Mouse (Mus musculus) liver, embryonic 14.5 days (tissue): Measurements from ENCODE around the gene Xirp1. TPM values are rescaled to one million over a fixed set of nuclear protein-coding genes. Genes with fewer than 3 reads are reported as not detected.

ENCODE experiments used
- ATAC-seq: fragments of 200-750 bp; cut with Nextera tagmentation; 2 replicates; pipeline ENCODE4 v1.8.0; 2017; ENCODE audit warnings: moderate number of reproducible peaks, mild to moderate bottlenecking, moderate library complexity; ENCODE audit not compliant: insufficient read depth
- DNase-seq, 3 experiments: peaks; one replicate each; pipeline ENCODE4 v3.0.0-alpha.2; 2012 to 2013; ENCODE audit warnings: low read depth in 3 of 3, low spot score in 3 of 3
- H3K27ac ChIP-seq: fragments of 300-500 bp; sonication (generic); 2 replicates; pipeline ENCODE4 v1.5.1; 2014; ENCODE audit warnings: moderate library complexity, mild to moderate bottlenecking, control low read depth, inconsistent platforms
- H3K27me3 ChIP-seq: fragments of 300-500 bp; sonication (generic); 2 replicates; pipeline ENCODE4 v1.6.1; 2014; ENCODE audit warnings: mild to moderate bottlenecking, low read length, moderate library complexity; ENCODE audit not compliant: control insufficient read depth, insufficient read depth
- H3K36me3 ChIP-seq: fragments of 300-500 bp; sonication (generic); replicated peaks from 2 replicates; pipeline ENCODE4 v1.6.1; 2014; ENCODE audit warnings: low read depth; ENCODE audit not compliant: control insufficient read depth, insufficient read depth
- H3K4me1 ChIP-seq, 2 experiments: fragments of 200-500 bp in 1 of 2; fragments of 300-500 bp in 1 of 2; sonication (generic) in 1 of 2; replicated peaks; 2 replicates each; pipeline ENCODE4 v1.6.1; 2012 to 2014; ENCODE audit warnings: antibody characterized with exemption in 1 of 2, inconsistent platforms in 1 of 2, low read length in 1 of 2; ENCODE audit not compliant: control insufficient read depth in 2 of 2, insufficient read depth in 2 of 2
- H3K4me2 ChIP-seq: fragments of 300-500 bp; sonication (generic); 2 replicates; pipeline ENCODE4 v1.6.1; 2014; ENCODE audit warnings: low read depth, mild to moderate bottlenecking, control low read depth, moderate library complexity
- H3K4me3 ChIP-seq, 2 experiments: fragments of 200-500 bp in 1 of 2; fragments of 300-500 bp in 1 of 2; sonication (generic) in 1 of 2; 2 replicates each; pipeline ENCODE4 v1.5.1; 2012 to 2014; ENCODE audit warnings: low read depth in 2 of 2, low read length in 2 of 2, mild to moderate bottlenecking in 2 of 2, control low read depth in 1 of 2, inconsistent platforms in 1 of 2, moderate library complexity in 1 of 2; ENCODE audit not compliant: insufficient read depth in 1 of 2
- H3K9ac ChIP-seq: fragments of 300-500 bp; sonication (generic); replicated peaks from 2 replicates; pipeline ENCODE4 v1.6.1; 2014; ENCODE audit warnings: mild to moderate bottlenecking, control low read depth, moderate library complexity
- H3K9me3 ChIP-seq: fragments of 300-500 bp; sonication (generic); 2 replicates; pipeline ENCODE4 v1.6.1; 2016; ENCODE audit warnings: low read length, mixed read lengths; ENCODE audit not compliant: control insufficient read depth
- CTCF ChIP-seq: IDR thresholded peaks from 2 replicates; pipeline ENCODE4 v1.5.1; 2016; ENCODE audit warnings: antibody characterized with exemption, low read depth, control low read depth
- EP300 ChIP-seq: IDR thresholded peaks from 2 replicates; pipeline ENCODE4 v1.6.1; 2016; ENCODE audit warnings: antibody characterized with exemption, low read depth
- WGBS: fragments of 180-500 bp; shearing (Covaris S2); extraction: QIAGEN DNeasy Blood & Tissue Kit; methylation state at CpG from one replicate; pipeline ENCODE4 v1.1.7; 2014; ENCODE audit not compliant: insufficient replicate concordance; 5-methylcytosine and 5-hydroxymethylcytosine counted together
- polyA plus RNA-seq, 2 experiments: library from polyadenylated mRNA; depleted of rRNA in 1 of 2; stranded (reverse) in 1 of 2; unstranded in 1 of 2; fragments of >200 nt; fragmentation: Nextera tagmentation in 1 of 2; extraction: Ambion mirVana in 1 of 2; gene quantifications; 2 replicates each; pipeline versions ENCODE4 v1.2.1 to v1.2.3; 2012 to 2014

Gene Xirp1
- polyA plus RNA-seq (2012; rRNA removed) (not detected in 2 replicates), polyA plus RNA-seq (2014; fragmentation: Nextera tagmentation; extraction: Ambion mirVana) (not detected in 2 replicates)

GRCm38 (mm10) chr9:120023086-120023811 is at the start of gene Xirp1:
TSS of gene Xirp1 (minus strand) at chr9:120023598.
- Histone ChIP-seq H3K4me2 (no peak within 1 kb of the TSS), H3K27me3 (no peaks in the 10 kb centered on the region), H3K27ac (no peak within 1 kb of the TSS), H3K36me3 (no peaks in the 10 kb centered on the region), H3K4me1 (peaks cover 0 to 3% of the 10 kb centered on the region in 2 experiments; a peak in 2 of 4 replicates), H3K4me3 (no peak within 1 kb of the TSS), H3K9ac (no peak within 1 kb of the TSS), H3K9me3 (no peaks in the 10 kb centered on the region)
- DNase-seq (no peak), ATAC-seq (no peak)
- TF ChIP-seq EP300 (no peak), CTCF (no peak)
- 67% methylated on average over 18 of the region's 18 CpGs for WGBS

- no peaks in the 10 kb centered on the region; a peak in 1 of 4 replicates for H3K4me1 ChIP-seq
- H3K36me3 ChIP-seq, result no peaks in the 10 kb centered on the region
- H3K4me2 ChIP-seq, result no peak overlapping the region
- DNase-seq (peak; percentile 26 to 37 (median 28)), ATAC-seq (no peak)
- H3K9me3 ChIP-seq, result no peaks in the 10 kb centered on the region
- H3K9ac ChIP-seq, result no peak overlapping the region
- WGBS, result 8% methylated on average over 3 of the region's 3 CpGs
- no peaks in the 10 kb centered on the region for H3K27me3 ChIP-seq
- H3K27ac ChIP-seq, result no peak overlapping the region
- TF ChIP-seq EP300 (no peak), CTCF (peak; percentile 96)
- H3K4me3 ChIP-seq, result no peak overlapping the region
Observed at GRCm38 (mm10) chr9:120073169-120073568, 49.8 kb upstream of the Xirp1 start.

- ATAC-seq (no peak), DNase-seq (no peak)
- Histone ChIP-seq H3K4me2 (no peak overlapping the region), H3K9ac (no peak overlapping the region), H3K27ac (no peak overlapping the region), H3K4me3 (no peak overlapping the region), H3K36me3 (no peaks in the 10 kb centered on the region), H3K4me1 (no peaks in the 10 kb centered on the region; a peak in 1 of 4 replicates), H3K27me3 (no peaks in the 10 kb centered on the region), H3K9me3 (no peaks in the 10 kb centered on the region)
- WGBS, result 63% methylated on average over 2 of the region's 2 CpGs
- TF ChIP-seq EP300, result no peak
- no peak for TF ChIP-seq CTCF
Observed at GRCm38 (mm10) chr9:120071251-120071650, 47.9 kb upstream of the Xirp1 start.

- H3K27ac ChIP-seq, result no peak within 1 kb of the TSS
Observed at GRCm38 (mm10) chr9:120069779-120070178, 46.4 kb upstream of the Xirp1 start, which contains the start of gene Cx3cr1. TSS of gene Cx3cr1 (minus strand) at chr9:120069879.

GRCm38 (mm10) chr9:120068047-120068446 is 44.6 kb upstream of the Xirp1 start:
- TF ChIP-seq EP300, result no peak
- TF ChIP-seq CTCF, result no peak
- DNase-seq (no peak), ATAC-seq (no peak)
- Histone ChIP-seq H3K27me3 (no peaks in the 10 kb centered on the region), H3K9me3 (no peaks in the 10 kb centered on the region), H3K27ac (no peak overlapping the region), H3K4me3 (no peak overlapping the region), H3K36me3 (no peaks in the 10 kb centered on the region), H3K4me2 (no peak overlapping the region), H3K9ac (no peak overlapping the region), H3K4me1 (no peaks in the 10 kb centered on the region; a peak in 1 of 4 replicates)
- 16% methylated on average over 10 of the region's 10 CpGs for WGBS

More at GRCm38 (mm10) chr9:120069779-120070178, 46.4 kb upstream of the Xirp1 start, which contains the start of gene Cx3cr1:
- Histone ChIP-seq H3K9me3 (no peaks in the 10 kb centered on the region), H3K9ac (no peak within 1 kb of the TSS), H3K36me3 (no peaks in the 10 kb centered on the region), H3K4me3 (no peak within 1 kb of the TSS), H3K4me2 (no peak within 1 kb of the TSS), H3K4me1 (no peaks in the 10 kb centered on the region; a peak in 1 of 4 replicates), H3K27me3 (no peaks in the 10 kb centered on the region)
- DNase-seq (no peak), ATAC-seq (no peak)
- no peak for TF ChIP-seq CTCF
- TF ChIP-seq EP300, result no peak
- 69% methylated on average over 11 of the region's 11 CpGs for WGBS
